Mouse (Mus musculus) forebrain, embryonic 14.5 days (tissue): ENCODE data around the gene Umodl1. TPM values are rescaled to one million over a fixed set of nuclear protein-coding genes. Genes with fewer than 3 reads are reported as not detected.
A peak's percentile ranks its signal among the peaks of the same experiment; 100 is the strongest.

Experiments used
- ATAC-seq: fragments of 200-750 bp; cut with Nextera tagmentation; 2 replicates; pipeline ENCODE4 v1.8.0; 2017; ENCODE audit warnings: mild to moderate bottlenecking, moderate library complexity
- DNase-seq: peaks from one replicate; pipeline ENCODE4 v3.0.0-alpha.2; 2015; ENCODE audit warnings: low spot score
- H3K27ac ChIP-seq: fragments of 300-500 bp; sonication (generic); 2 replicates; pipeline ENCODE4 v1.5.1; 2014; ENCODE audit warnings: low read depth, mild to moderate bottlenecking, control low read depth, low read length, moderate library complexity
- H3K27me3 ChIP-seq: fragments of 300-500 bp; sonication (generic); replicated peaks from 2 replicates; pipeline ENCODE4 v1.6.1; 2014; ENCODE audit warnings: low read length, control low read depth, mixed read lengths; ENCODE audit not compliant: control insufficient read depth, insufficient read depth
- H3K36me3 ChIP-seq: fragments of 300-500 bp; sonication (generic); 2 replicates; pipeline ENCODE4 v1.6.1; 2014; ENCODE audit warnings: low read length, control low read depth; ENCODE audit not compliant: control insufficient read depth, insufficient read depth
- H3K4me1 ChIP-seq: fragments of 300-500 bp; sonication (generic); 2 replicates; pipeline ENCODE4 v1.6.1; 2014; ENCODE audit warnings: antibody characterized with exemption, low read length, control low read depth; ENCODE audit not compliant: control insufficient read depth, insufficient read depth
- H3K4me2 ChIP-seq: fragments of 300-500 bp; sonication (generic); 2 replicates; pipeline ENCODE4 v1.6.1; 2014; ENCODE audit warnings: mild to moderate bottlenecking, control low read depth, low read length
- H3K4me3 ChIP-seq: fragments of 300-500 bp; sonication (generic); 2 replicates; pipeline ENCODE4 v1.5.1; 2014; ENCODE audit warnings: low read depth, low read length, control low read depth
- H3K9ac ChIP-seq: fragments of 300-500 bp; sonication (generic); 2 replicates; pipeline ENCODE4 v1.6.1; 2014; ENCODE audit warnings: mild to moderate bottlenecking, low read length, control low read depth, moderate library complexity
- H3K9me3 ChIP-seq: fragments of 300-500 bp; sonication (generic); replicated peaks from 2 replicates; pipeline ENCODE4 v1.6.1; 2016; ENCODE audit warnings: low read length, control low read depth, mixed read lengths; ENCODE audit not compliant: control insufficient read depth
- WGBS: fragments of 180-500 bp; shearing (Covaris S2); extraction: QIAGEN DNeasy Blood & Tissue Kit; methylation state at CpG from one replicate; pipeline ENCODE4 v1.1.7; 2014; 5-methylcytosine and 5-hydroxymethylcytosine counted together
- polyA plus RNA-seq: library from polyadenylated mRNA; unstranded; fragments of >200 nt; fragmentation: Nextera tagmentation; extraction: Ambion mirVana; gene quantifications from 2 replicates; pipeline ENCODE4 v1.2.1, GENCODE M21; 2014

Umodl1 gene
- polyA plus RNA-seq: 0.04 TPM in 1 of 2 replicates, not detected in the other

DNA sequence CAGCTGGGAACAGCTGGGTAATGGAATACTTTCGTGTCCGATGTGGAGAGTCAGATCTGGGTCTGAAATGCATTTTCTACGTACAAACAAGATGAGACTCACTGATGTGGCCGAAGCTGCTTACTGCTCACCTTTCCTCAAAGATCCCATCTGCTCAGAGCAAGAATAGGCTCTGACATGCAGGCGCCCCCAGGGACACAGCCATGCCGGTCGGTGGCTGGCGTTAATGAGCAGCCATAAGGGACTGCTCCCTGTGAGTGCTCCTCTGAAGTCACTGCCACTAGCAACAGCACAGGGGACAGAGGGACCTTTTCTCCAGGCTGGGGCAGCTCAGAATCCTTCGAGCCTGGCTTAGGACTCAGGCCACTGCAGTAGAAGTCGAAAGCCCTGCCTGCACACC lies at the start of gene Umodl1:
Umodl1 (plus strand) TSS at position 301 of the 400 bp plus-strand sequence.
- Histone ChIP-seq H3K9me3 (no peaks in the 10 kb centered on the region), H3K27ac (no peak within 1 kb of the TSS), H3K4me2 (no peak within 1 kb of the TSS), H3K9ac (no peak within 1 kb of the TSS), H3K4me3 (no peak within 1 kb of the TSS), H3K27me3 (no peaks in the 10 kb centered on the region), H3K4me1 (no peaks in the 10 kb centered on the region), H3K36me3 (no peaks in the 10 kb centered on the region)
- DNase-seq: no peak
- no peak for ATAC-seq
- 65% methylated on average over 10 of the region's 10 CpGs for WGBS

DNA sequence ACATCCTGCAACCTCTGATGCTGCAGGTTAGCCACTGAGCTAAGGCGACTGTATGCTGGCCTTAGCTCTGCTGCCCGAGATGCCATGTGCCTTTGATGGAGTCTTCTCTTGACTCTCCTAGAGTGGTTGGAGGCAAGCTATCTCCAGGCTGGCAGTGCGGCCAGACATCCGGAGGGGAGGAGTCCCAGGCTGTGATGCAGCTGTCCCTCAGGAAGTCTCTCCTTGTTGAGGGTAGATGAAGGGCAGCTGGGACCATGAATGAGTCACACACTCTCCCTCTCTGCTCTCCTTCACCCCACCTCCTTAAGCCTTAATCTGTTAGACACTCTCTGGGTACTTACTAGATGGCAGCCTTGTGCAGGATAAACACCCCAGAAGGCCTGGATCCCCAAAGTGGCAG lies 46.9 kb upstream of the Umodl1 start:
- no peaks in the 10 kb centered on the region for H3K36me3 ChIP-seq
- 81% methylated on average over 4 of the region's 4 CpGs for WGBS
- ATAC-seq (no peak), DNase-seq (no peak)
- no peak overlapping the region for H3K9ac ChIP-seq
- no peaks in the 10 kb centered on the region for H3K9me3 ChIP-seq
- no peak overlapping the region for H3K27ac ChIP-seq
- no peak overlapping the region for H3K4me2 ChIP-seq
- no peaks in the 10 kb centered on the region for H3K27me3 ChIP-seq
- H3K4me1 ChIP-seq: no peaks in the 10 kb centered on the region; the same call in 1 of the 2 replicates
- H3K4me3 ChIP-seq: no peak overlapping the region

DNA sequence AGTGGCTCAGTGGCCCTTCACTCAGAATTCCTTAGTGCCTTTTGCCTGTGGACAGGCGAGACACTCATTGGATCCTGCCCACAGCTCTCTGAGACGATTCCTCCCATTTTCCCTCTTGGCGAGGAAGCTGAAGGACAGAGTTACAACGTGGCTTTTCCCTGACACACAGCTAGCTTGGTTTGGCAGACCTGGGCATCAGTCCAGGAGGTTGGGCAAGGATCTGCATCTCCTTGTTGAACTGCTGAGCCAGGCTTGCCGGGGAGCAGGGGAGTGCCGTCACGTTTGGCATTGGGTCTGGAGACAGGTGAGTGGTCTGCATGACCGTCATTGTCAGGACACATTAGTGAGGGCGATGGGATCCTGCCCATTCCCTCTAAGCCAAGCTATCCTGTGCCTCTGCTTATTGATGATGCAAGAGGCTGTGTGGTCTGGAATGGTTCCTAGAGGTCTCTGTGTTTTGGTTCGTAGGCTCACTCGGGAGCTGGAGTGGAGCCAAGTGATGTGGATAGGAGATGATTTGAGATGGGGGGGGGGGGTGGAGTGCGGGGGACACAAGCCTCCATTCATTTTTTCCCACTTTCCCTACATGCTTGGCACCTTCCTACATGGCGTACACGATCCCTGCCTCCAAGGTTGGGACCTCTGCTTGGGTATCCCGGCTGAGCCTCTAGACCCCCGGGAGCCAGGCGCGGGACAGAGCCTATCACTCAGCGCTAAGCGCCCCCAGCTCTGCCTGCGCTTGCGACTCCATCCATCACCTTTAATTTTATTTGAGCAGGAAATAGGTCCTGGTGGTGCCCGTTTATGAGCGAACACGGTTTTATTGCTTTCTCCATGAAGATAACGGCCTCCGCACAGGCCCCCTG lies 43.3 kb upstream of the Umodl1 start:
- Histone ChIP-seq H3K9me3 (no peaks in the 10 kb centered on the region), H3K27me3 (no peaks in the 10 kb centered on the region), H3K27ac (no peak overlapping the region), H3K4me1 (no peaks in the 10 kb centered on the region; the same call in none of the 2 replicates), H3K4me2 (no peak overlapping the region), H3K4me3 (no peak overlapping the region), H3K36me3 (no peaks in the 10 kb centered on the region), H3K9ac (no peak overlapping the region)
- DNase-seq (peak; percentile 31), ATAC-seq (no peak)
- WGBS: 71% methylated on average over 27 of the region's 27 CpGs

DNA sequence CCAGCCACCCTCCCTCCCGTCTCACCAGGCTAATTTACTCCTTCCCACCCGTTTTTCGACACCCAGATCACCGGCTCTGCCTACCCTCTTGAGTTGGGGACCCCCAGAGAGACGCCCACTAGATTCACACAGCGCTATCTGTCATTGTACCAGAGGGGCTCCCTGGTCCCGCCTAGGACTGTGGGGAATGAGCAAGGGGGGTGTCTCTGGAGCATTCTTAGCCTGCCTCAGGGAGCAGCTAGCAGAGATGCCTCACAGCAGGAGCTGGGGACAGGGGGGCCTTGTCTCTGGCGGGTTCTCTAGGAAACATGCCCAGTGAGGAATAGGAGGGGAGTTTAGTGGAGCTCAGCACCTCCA lies 42.7 kb upstream of the Umodl1 start:
- Histone ChIP-seq H3K9me3 (no peaks in the 10 kb centered on the region), H3K4me3 (no peak overlapping the region), H3K4me1 (no peaks in the 10 kb centered on the region; the same call in none of the 2 replicates), H3K36me3 (no peaks in the 10 kb centered on the region), H3K27ac (no peak overlapping the region), H3K4me2 (no peak overlapping the region), H3K27me3 (no peaks in the 10 kb centered on the region), H3K9ac (no peak overlapping the region)
- 44% methylated on average over 8 of the region's 8 CpGs for WGBS
- ATAC-seq: no peak
- no peak for DNase-seq

DNA sequence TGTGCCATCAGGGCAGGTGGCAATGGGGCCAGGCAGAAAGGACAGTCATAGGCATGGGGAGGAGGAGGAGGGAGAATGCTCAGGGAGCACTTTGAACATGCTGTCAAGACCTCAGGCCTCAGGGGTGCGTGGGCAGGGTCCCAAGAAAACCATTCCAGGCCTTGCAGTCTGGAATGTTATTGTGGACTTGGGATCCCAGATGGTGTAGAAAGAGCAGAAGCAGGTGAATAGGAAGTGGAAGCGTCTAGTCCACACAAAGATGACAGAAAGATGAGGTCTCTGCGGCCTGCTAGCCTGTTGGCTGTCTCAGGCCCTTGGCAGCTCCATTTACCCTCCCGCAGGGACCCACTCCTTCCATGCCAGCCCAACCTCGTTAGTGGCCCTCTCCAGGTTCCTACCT lies 41.9 kb upstream of the Umodl1 start:
- H3K9ac ChIP-seq: no peak overlapping the region
- no peaks in the 10 kb centered on the region for H3K9me3 ChIP-seq
- WGBS: 73% methylated on average over 5 of the region's 5 CpGs
- DNase-seq: no peak
- no peak overlapping the region for H3K4me2 ChIP-seq
- no peaks in the 10 kb centered on the region for H3K36me3 ChIP-seq
- H3K27ac ChIP-seq: no peak overlapping the region
- no peak overlapping the region for H3K4me3 ChIP-seq
- ATAC-seq: no peak
- no peaks in the 10 kb centered on the region; the same call in none of the 2 replicates for H3K4me1 ChIP-seq
- no peaks in the 10 kb centered on the region for H3K27me3 ChIP-seq

DNA sequence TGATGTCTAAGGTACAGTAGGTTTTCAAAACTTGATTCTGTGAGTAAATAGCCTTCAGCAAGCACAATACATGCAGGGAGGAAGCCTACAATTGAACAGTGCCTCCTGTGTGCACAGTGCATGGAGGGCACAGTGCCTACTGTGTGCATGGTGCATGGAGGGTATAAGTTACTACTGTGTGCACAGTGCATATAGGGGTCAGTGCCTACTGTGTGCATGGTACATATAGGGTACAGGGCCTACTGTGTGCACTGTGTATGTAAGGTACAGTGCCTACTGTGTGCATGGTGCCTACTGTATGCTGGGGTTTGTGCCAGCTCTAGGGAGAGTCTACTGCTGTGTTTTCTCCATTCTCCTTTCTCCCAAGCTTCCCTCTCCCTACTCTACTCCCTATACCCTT lies 40.2 kb upstream of the Umodl1 start:
- H3K4me2 ChIP-seq: no peak overlapping the region
- no peak for ATAC-seq
- no peaks in the 10 kb centered on the region for H3K36me3 ChIP-seq
- no peak overlapping the region for H3K4me3 ChIP-seq
- DNase-seq: no peak
- H3K9ac ChIP-seq: no peak overlapping the region
- no peaks in the 10 kb centered on the region for H3K9me3 ChIP-seq
- no peak overlapping the region for H3K27ac ChIP-seq
- H3K27me3 ChIP-seq: no peaks in the 10 kb centered on the region
- no peaks in the 10 kb centered on the region; the same call in none of the 2 replicates for H3K4me1 ChIP-seq

DNA sequence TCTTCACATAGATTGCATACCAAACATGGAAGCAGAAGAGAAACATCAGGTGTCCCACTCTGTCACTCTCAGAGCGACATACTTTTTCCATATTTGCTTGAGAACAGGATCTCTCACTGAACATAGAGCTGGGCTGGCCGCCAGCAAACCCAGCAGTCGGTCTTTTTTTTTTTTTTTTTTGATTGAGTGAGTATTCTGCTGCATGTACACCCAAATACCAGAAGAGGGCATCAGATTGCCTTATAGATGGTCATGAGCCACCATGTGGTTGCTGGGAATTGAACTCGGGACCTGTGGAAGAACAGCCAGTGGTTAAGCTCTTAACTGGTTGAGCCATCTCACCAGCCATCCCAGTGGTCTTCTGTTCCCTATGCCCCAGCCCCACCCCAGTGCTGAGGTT lies 30.9 kb upstream of the Umodl1 start:
- Histone ChIP-seq H3K4me2 (no peak overlapping the region), H3K36me3 (no peaks in the 10 kb centered on the region), H3K9me3 (no peaks in the 10 kb centered on the region), H3K27ac (no peak overlapping the region), H3K4me3 (no peak overlapping the region), H3K9ac (no peak overlapping the region), H3K27me3 (no peaks in the 10 kb centered on the region), H3K4me1 (no peaks in the 10 kb centered on the region)
- WGBS: 71% methylated on average over 4 of the region's 4 CpGs
- peak; percentile 35 for DNase-seq
- no peak for ATAC-seq

DNA sequence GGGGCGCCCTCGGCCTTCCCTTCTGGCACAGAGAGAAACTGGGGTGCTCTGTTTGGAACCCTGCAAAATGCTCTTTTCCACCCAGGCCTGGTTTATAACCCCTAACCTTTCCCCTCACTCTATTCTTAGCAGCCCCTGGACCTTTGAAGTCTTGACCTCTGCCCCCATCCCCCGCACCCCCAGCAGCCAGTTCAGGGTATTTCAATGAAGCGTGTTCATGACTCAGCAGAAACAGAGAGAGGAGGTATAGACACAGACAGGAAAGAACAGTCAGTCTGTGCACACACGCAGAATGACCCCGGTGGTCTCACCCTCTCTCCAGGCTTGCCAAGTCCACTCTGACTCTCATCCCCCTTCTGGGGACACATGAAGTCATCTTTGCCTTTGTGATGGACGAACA lies 23.6 kb upstream of the Umodl1 start:
- no peak for DNase-seq
- WGBS: 88% methylated on average over 7 of the region's 7 CpGs
- Histone ChIP-seq H3K4me3 (no peak overlapping the region), H3K36me3 (no peaks in the 10 kb centered on the region), H3K9ac (no peak overlapping the region), H3K9me3 (no peaks in the 10 kb centered on the region), H3K27me3 (no peaks in the 10 kb centered on the region), H3K4me1 (no peaks in the 10 kb centered on the region), H3K4me2 (no peak overlapping the region), H3K27ac (no peak overlapping the region)
- no peak for ATAC-seq

DNA sequence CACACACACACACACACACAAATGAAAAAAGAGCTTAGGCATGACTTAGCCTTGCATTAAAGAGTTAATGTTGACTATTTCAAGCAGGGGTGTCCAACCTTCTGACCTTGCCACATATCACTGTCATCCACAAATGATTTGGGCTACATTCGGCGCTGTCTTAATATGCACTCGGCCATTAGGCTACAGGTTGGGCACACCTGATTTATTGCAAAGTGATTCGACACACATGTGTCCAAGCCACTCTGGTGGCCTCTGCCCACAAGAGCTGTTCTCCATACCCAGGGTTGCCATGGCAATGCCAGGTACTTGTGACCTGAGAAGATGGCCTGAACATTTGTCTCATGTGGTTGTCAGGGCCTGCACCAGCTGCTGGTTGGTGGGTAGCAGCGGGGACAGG lies 21.6 kb upstream of the Umodl1 start:
- DNase-seq: no peak
- 87% methylated on average over 5 of the region's 5 CpGs for WGBS
- H3K9me3 ChIP-seq: no peaks in the 10 kb centered on the region
- H3K36me3 ChIP-seq: no peaks in the 10 kb centered on the region
- no peaks in the 10 kb centered on the region for H3K4me1 ChIP-seq
- no peaks in the 10 kb centered on the region for H3K27me3 ChIP-seq
- no peak overlapping the region for H3K9ac ChIP-seq
- H3K4me2 ChIP-seq: no peak overlapping the region
- H3K4me3 ChIP-seq: no peak overlapping the region
- no peak overlapping the region for H3K27ac ChIP-seq
- ATAC-seq: no peak
